Mouse (Mus musculus) T-helper 2 cell (primary cell): ENCODE results near the gene Zfp213.
"Not testable (repeated sequence)": the region's sequence is repeated elsewhere in the genome, so short reads cannot be mapped to it uniquely, and the experiment has no call there.

Experiments
- in situ Hi-C: fragments of 300-600 bp; cut with MboI, MseI; formaldehyde crosslinking; loops from one replicate; pipeline ENCODE4 v1.15.1; 2025; ENCODE audit warnings: high pct_unique_total_duplicates

Zfp213 gene

DNA sequence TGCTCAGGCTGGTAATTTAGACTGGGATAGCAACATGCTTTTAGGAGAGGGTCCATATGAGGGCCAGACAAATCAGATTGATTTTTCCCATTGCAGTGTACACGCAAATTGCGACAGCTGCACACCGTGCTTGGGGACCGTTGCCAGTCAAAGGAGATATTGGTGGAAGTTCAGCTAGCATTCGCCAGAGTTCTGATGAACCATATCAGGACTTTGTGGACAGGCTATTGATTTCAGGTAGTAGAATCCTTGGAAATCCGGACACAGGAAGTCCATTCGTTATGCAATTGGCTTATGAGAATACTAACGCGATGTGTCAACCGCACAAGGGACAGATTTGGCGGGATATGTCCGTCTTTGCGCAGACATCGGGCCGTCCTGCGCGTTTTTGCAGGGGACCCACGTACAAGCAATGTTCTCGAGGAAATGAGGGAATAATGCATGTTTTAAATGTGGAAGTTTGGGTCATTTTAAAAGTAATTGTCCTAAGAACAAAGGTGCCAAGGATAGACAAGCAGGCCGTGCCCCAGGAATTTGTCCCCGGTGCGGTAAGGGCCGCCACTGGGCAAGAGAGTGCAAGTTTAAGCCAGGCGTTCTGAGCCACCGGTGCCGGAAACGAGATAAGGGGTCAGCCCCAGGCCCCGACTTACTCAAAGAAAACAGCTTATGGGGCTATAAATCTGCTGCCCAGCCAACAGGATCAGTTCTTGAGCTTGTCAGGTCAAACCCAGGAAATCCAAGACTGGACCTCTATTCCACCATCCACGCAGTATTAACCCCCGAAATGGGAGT is 40.9 kb downstream of the Zfp213 start:
- in situ Hi-C loops = not testable (repeated sequence)

DNA sequence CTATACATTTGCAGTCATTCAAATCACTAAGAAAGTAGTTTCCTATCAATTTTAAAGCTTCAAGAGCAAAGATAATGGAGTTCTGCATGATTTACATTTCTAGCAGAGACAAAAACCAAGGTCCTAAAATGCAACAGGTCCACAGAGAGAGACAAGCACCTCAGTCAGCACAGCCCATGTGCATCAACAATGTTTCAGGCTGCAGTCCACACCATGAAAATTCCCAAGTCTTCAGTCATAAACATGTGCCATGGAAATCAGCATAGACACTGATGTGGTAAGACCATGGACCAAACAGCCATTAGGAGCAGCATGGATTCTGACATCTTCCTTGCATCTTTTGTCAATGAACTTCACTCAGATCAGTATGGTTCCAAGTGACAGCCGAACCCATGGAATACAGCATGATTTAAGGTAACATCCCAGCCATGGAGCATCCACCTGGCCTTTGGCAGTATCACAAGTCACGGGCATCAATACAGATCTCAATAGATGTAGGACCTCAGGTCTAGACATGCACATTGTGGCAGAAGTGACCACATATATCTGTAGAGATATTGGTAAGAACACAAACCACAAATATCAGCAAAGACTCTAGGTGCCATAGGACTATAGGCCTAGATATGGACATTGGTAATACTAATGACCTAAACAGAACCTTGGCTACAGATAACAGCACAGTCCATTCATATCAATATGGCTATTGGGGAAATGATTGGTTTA is 45.2 kb downstream of the Zfp213 start:
- in situ Hi-C loops = no loop called here
